Mouse (Mus musculus): ENCODE measurements around the gene Zfp983.

DNA sequence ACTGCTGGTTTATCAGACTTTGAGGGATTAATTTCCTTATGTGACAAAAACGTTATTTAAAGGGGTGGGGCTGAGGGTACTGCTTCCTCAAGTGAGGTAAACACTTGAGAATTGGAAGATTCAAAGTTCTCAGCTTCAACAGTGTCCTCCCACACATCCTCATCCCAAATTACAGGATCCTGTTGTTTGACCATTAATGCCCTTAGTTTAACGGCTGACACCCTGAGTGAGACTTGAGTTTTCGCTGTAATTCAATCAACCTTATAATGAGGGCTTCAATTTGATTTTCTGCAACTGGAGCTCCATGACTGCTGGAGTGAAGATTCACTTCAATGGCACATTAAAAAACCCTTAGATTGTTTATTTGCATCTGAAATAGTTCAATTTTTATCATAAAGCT is 42.9 kb downstream of the Zfp983 start:
- TF ChIP-seq POLR2A (IDR thresholded peaks at IDR 0.05; ENCODE audit: extremely low read depth, insufficient read depth, low read length) (no peak), CTCF (IDR thresholded peaks at IDR 0.05; ENCODE audit: extremely low read depth, insufficient read depth, low read length) (no peak)
